Mouse (Mus musculus): ENCODE results near the gene Ccdc183. TPM values are rescaled to one million over a fixed set of nuclear protein-coding genes. Genes with fewer than 3 reads are reported as not detected.
A peak's percentile ranks its signal among the peaks of the same experiment; 100 is the strongest.

Gene Ccdc183
- polyA plus RNA-seq, 2 experiments from 2014 or later: not detected

GRCm38 (mm10) chr2:25607761-25608622, 9.5 kb downstream of the Ccdc183 start, which contains the start of gene Rabl6:
Gene Rabl6 (minus strand): TSS chr2:25608521.
- peak; percentile 82 for ATAC-seq

- ATAC-seq: no peak
Observed at GRCm38 (mm10) chr2:25602526-25602925, 15.0 kb downstream of the Ccdc183 start.

GRCm38 (mm10) chr2:25600037-25600436, 17.4 kb downstream of the Ccdc183 start:
- ATAC-seq: no peak

- no peak for ATAC-seq
Observed at GRCm38 (mm10) chr2:25598749-25599148, 18.7 kb downstream of the Ccdc183 start.

- ATAC-seq: no peak
Observed at GRCm38 (mm10) chr2:25596765-25597510, 20.5 kb downstream of the Ccdc183 start.

GRCm38 (mm10) chr2:25591863-25592262, 25.6 kb downstream of the Ccdc183 start:
- no peak for ATAC-seq

GRCm38 (mm10) chr2:25588227-25588907, 29.1 kb downstream of the Ccdc183 start:
- no peak for ATAC-seq

GRCm38 (mm10) chr2:25587290-25587689, 30.2 kb downstream of the Ccdc183 start:
- ATAC-seq: no peak

- no peak for ATAC-seq
Observed at GRCm38 (mm10) chr2:25585601-25586000, 31.9 kb downstream of the Ccdc183 start.

- no peak for ATAC-seq
Observed at GRCm38 (mm10) chr2:25584856-25585255, 32.6 kb downstream of the Ccdc183 start.

- no peak for ATAC-seq
Observed at GRCm38 (mm10) chr2:25584152-25584551, 33.3 kb downstream of the Ccdc183 start.

GRCm38 (mm10) chr2:25583571-25583970, 33.9 kb downstream of the Ccdc183 start:
- ATAC-seq: no peak

GRCm38 (mm10) chr2:25583120-25583481, 34.4 kb downstream of the Ccdc183 start:
- ATAC-seq: no peak

- ATAC-seq: no peak
Observed at GRCm38 (mm10) chr2:25582466-25583119, 34.9 kb downstream of the Ccdc183 start.

GRCm38 (mm10) chr2:25581901-25582301, 35.6 kb downstream of the Ccdc183 start:
- no peak for ATAC-seq

GRCm38 (mm10) chr2:25581294-25581864, 36.1 kb downstream of the Ccdc183 start, which contains the start of gene Ajm1:
Gene Ajm1 (minus strand): TSS chr2:25581757.
- ATAC-seq: peak; percentile 82

GRCm38 (mm10) chr2:25580621-25581101, 36.8 kb downstream of the Ccdc183 start:
- no peak for ATAC-seq

GRCm38 (mm10) chr2:25579737-25580460, 37.6 kb downstream of the Ccdc183 start:
- peak; percentile 58 for ATAC-seq

GRCm38 (mm10) chr2:25578796-25579736, 38.4 kb downstream of the Ccdc183 start:
- no peak for ATAC-seq
